Mouse (Mus musculus): ENCODE measurements around the gene Add2. TPM values are rescaled to one million over a fixed set of nuclear protein-coding genes. Genes with fewer than 3 reads are reported as not detected.
"Not testable (repeated sequence)": the region's sequence is repeated elsewhere in the genome, so short reads cannot be mapped to it uniquely, and the experiment has no call there.

Add2 gene
- 1.3 and 2.0 TPM in 2 replicates for total RNA-seq (2021)
- long read RNA-seq, partial matches to known transcripts, result 0 of 1 reads
- long read RNA-seq, other reads (novel, unspliced or antisense), result 1 of 1 reads

GRCm38 (mm10) chr6:86028601-86029322, at the start of gene Add2:
Gene Add2, plus strand, starts transcription at chr6:86028681.
- DNase-seq, result peak; percentile 29

GRCm38 (mm10) chr6:85978736-85979135, 49.7 kb upstream of the Add2 start:
- not testable (repeated sequence) for DNase-seq

DNA sequence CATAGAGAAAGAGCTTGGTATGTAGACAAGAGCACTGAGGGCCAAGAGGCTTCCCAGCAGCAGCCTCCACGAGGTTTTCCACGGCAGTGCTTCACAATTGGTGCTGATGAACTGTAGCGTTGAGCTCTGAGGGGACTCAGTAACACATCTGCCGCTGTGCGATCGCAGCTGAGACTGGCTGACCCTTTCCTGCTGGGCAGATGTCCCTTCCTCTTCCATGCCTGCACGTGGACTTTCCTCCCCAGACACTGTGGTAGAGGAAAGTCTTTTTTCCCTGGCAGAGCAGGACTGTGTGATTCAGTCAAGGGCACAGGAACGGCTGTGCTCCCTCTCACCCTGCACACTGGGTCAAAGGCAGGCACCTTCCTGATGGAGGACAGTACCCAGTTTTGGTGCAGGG, 44.1 kb upstream of the Add2 start:
- no peak for DNase-seq

- not testable (repeated sequence) for DNase-seq
These were observed 38.9 kb upstream of the Add2 start for GRCm38 (mm10) chr6:85989570-85989969.

- not testable (repeated sequence) for DNase-seq
These were observed 37.7 kb upstream of the Add2 start for GRCm38 (mm10) chr6:85990774-85991173.

DNA sequence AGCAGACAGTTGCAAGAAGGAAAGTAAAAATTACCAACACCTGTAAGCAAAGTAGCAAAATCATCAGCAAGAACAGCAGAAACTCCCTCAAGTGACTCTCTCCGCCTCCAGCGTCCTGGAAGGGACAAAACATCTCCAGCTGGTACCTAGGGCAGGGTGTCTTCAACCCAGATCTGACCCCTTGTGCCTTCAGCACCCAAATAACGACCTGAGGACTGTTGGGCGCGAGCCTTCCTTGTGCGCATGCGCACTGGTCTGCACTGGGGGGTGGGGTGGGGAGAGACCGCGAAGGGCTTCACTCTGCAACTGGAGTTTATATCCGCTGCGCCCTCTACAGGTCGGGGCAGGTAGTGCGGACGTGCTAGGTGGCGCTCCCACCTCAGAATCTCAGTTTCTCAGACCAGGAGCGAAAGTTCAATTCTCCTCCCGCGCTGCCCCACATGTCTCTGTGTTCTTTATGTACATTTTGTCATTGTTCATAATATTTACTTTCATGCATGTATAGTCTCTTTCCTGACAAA, 25.0 kb upstream of the Add2 start:
- DNase-seq, result peak; percentile 12

DNA sequence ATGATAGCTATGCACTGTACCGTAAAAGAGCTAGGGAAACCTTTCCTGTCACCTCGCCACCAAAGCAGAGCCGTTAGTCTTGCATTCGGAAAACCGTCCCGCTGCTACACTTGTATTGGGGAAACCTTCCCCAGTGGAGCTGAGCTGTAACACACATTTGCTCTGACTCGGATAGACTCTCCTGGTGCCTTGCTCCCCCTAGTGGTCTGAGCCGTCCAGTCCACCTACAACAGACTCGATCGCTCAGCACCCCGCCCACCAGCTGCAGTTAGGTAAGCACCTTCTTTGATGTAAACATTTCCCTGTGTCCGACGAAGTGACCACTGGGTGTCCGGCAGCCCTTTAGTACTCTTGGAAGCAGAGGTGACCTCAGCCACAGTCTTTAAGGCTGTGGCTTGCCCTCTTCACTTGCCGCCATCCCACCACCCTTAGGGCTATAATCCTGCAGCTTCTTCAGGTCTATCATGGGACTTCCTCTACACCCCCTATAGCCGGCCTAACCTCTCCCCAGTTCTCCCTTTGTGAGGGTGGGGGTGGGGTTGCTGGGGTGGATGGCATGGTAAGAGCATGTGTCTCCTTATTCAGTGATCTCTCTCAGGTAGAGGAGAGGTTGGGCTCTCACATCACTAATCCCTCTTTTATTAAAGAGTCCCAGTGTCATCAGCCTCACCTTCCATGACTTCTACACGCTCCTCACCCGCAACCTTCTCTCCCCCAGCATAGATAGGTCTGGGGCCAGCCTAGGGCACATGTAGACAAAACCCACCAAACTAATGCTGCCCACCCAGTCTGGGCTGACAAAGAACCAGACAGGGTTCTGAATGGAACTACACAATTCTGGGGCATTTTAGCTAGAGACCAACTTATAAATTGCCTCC, 24.0 kb upstream of the Add2 start:
- peak; percentile 70 for DNase-seq

- peak; percentile 46 for DNase-seq
These were observed 18.5 kb upstream of the Add2 start for GRCm38 (mm10) chr6:86009980-86010379.

- DNase-seq, result not testable (repeated sequence)
These were observed 13.7 kb upstream of the Add2 start for GRCm38 (mm10) chr6:86014812-86015211.

DNA sequence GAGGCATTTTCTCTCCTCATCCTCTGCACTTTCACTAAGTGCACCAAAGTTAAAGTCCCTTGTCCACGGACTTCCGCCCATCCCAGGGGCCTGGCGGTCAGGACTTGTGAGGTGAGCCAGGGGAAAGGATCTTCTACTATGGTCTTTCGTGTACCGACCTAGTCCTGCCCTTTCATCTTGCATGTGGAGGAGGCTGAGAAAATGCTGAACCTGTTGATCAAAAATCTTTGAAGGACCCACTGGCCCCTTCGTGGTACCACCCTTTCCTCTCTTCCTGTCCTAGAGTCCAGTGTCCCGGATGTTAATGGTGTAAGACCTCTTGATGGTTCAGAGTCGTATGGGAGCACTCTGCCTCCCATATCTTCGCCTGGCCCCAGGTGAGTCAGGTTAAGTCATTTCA, 12.6 kb upstream of the Add2 start, which contains the start of gene Figla:
Gene Figla, plus strand, starts transcription at position 301 of the 400 bp plus-strand sequence.
- DNase-seq, result no peak

GRCm38 (mm10) chr6:86016793-86017350, 11.6 kb upstream of the Add2 start:
- no peak for DNase-seq

DNA sequence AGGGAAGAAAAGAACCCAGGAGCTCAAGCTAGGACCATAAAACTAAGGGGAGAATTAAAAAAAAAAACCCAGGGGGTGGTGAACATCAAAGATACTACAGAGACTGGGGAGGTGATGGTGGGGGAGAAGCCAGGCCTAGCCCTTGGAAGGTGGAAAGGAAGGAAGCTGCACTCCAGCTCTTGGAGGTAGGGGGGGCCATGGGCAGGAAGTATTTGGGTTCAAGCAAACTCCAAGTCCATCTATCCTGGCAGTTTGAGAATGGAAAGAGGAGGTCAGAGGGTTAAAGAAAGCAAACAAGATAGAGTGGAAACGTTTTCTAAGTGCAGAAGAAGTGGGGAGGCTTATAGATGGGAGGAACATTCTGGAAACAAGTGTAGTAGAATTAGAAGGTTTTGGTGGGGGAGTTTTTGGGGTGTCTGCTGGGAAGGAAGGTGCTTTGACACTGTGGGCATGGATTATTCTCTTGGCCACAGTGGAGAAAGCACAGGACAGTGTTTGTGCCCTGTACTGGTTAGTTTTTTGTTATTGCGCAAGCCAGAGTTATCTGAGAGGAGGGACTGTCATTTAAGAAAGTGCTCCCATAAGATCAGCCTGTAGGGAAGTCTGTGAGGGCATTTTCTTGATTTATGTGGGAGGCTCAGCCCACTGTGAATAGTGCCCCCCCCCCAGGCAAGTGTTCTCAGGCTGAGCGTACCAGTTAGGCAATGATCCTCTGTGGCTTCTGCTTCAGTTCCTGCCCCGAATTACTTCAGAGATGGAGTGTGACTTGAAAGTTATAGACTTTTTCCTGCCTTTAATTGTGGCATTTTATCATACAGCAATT, 8.9 kb upstream of the Add2 start:
- DNase-seq, result no peak

- no peak for DNase-seq
These were observed 7.5 kb upstream of the Add2 start for GRCm38 (mm10) chr6:86020948-86021347.

GRCm38 (mm10) chr6:86026632-86027292, 1.7 kb upstream of the Add2 start:
- no peak for DNase-seq

GRCm38 (mm10) chr6:86028150-86028549, 331 bp upstream of the Add2 start:
- DNase-seq, result no peak

DNA sequence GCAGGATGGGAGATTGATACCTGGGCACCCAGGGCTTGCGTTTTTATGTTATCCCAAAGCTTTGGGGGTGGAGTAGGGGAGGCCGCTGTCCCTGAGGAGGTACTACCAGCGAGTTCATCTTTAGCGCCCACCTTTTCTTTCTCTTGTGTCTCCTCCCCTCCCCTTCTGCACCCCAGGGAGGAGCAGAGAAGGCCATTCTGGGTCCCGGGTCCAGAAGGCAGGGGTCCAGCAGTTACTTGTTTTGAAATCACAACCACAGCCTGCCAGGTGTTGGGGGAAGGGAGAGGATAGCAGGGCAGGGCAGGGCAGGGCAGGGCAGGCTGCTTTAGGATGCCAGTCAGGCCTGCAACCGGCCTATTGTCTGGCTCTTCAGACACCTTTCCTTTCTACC, 837 bp downstream of the Add2 start:
- DNase-seq, result no peak

GRCm38 (mm10) chr6:86031527-86031926, 3.0 kb downstream of the Add2 start:
- no peak for DNase-seq

DNA sequence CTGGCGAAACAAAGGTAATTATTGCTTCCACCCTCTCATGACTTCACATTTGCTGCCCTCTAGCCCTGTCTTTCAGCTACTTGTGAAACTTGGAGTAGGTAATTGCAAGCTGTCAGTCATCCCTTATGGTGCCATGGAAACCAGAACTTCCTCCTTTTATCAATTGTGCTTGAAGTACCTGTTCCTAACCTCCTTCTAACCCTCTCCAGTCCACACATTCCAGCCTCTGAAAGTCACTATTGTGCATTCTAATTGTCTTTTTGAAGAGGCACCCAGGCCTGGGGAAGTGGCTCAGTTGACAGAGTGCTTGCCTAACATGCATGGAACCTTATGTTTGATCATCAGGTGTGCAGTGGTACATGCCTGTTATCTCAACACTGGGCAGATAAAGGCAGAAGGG, 5.2 kb downstream of the Add2 start:
- DNase-seq, result no peak

GRCm38 (mm10) chr6:86038901-86039300, 10.4 kb downstream of the Add2 start:
- no peak for DNase-seq

GRCm38 (mm10) chr6:86040140-86040539, 11.7 kb downstream of the Add2 start:
- no peak for DNase-seq

DNA sequence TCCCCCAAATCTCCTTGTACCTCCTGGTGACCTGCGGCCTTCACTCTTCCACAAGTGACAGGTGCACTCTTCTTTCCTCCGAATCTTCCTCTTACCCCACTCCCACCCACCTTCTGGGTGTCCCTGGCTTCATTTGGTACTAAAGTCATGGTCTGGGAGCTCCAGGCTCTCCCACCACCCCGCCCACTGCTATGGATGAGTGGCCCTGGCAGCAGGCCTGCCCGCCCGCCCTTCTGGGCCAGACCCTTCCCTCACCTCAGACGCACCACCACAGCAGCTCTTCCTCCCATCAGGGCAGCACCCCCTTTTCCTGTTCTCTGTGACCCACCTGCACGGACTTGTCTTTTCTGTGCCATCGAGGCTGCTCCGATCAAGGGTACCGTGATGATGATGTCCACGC, 19.0 kb downstream of the Add2 start:
- DNase-seq, result no peak

Measured in adrenal gland, postnatal 25 days (tissue).